Mouse (Mus musculus): ENCODE measurements around the gene Dcaf12. TPM values are rescaled to one million over a fixed set of nuclear protein-coding genes. Genes with fewer than 3 reads are reported as not detected.

The Dcaf12 gene
- polyA plus RNA-seq, 1 experiment = 34.1 TPM

- Histone ChIP-seq H3K4me3 (ENCODE audit: insufficient read depth, low read length) (no peak overlapping the region), H3K27ac (ENCODE audit: insufficient read depth, low read length) (no peak overlapping the region), H3K4me1 (ENCODE audit: control insufficient read depth, insufficient read depth, low read length) (peaks cover 3% of the 10 kb centered on the region)
- no peak for TF ChIP-seq POLR2A (IDR thresholded peaks at IDR 0.05; ENCODE audit: extremely low read depth, insufficient read depth, low read length)
- TF ChIP-seq CTCF (IDR thresholded peaks at IDR 0.05; ENCODE audit: extremely low read depth, insufficient read depth, low read length) = no peak
Measured at GRCm38 (mm10) chr4:41259019-41259418, 55.7 kb downstream of the Dcaf12 start.

- Histone ChIP-seq H3K4me3 (ENCODE audit: insufficient read depth, low read length) (no peak overlapping the region), H3K27ac (ENCODE audit: insufficient read depth, low read length) (no peak overlapping the region), H3K4me1 (ENCODE audit: control insufficient read depth, insufficient read depth, low read length) (peaks cover 3% of the 10 kb centered on the region)
- TF ChIP-seq POLR2A (IDR thresholded peaks at IDR 0.05; ENCODE audit: extremely low read depth, insufficient read depth, low read length) (no peak), CTCF (IDR thresholded peaks at IDR 0.05; ENCODE audit: extremely low read depth, insufficient read depth, low read length) (no peak)
Measured at GRCm38 (mm10) chr4:41257752-41258151, 56.9 kb downstream of the Dcaf12 start.

GRCm38 (mm10) chr4:41255564-41256210 is 59.0 kb downstream of the Dcaf12 start:
- H3K27ac ChIP-seq (ENCODE audit: insufficient read depth, low read length) = no peak overlapping the region

GRCm38 (mm10) chr4:41253756-41254155 is 60.9 kb downstream of the Dcaf12 start:
- Histone ChIP-seq H3K4me1 (ENCODE audit: control insufficient read depth, insufficient read depth, low read length) (peaks cover 3% of the 10 kb centered on the region), H3K4me3 (ENCODE audit: insufficient read depth, low read length) (no peak overlapping the region), H3K27ac (ENCODE audit: insufficient read depth, low read length) (no peak overlapping the region)
- TF ChIP-seq POLR2A (IDR thresholded peaks at IDR 0.05; ENCODE audit: extremely low read depth, insufficient read depth, low read length) (no peak), CTCF (IDR thresholded peaks at IDR 0.05; ENCODE audit: extremely low read depth, insufficient read depth, low read length) (no peak)

More at GRCm38 (mm10) chr4:41255564-41256210, 59.0 kb downstream of the Dcaf12 start:
- H3K4me1 ChIP-seq (ENCODE audit: control insufficient read depth, insufficient read depth, low read length) = peaks cover 3% of the 10 kb centered on the region
- no peak overlapping the region for H3K4me3 ChIP-seq (ENCODE audit: insufficient read depth, low read length)
- TF ChIP-seq CTCF (IDR thresholded peaks at IDR 0.05; ENCODE audit: extremely low read depth, insufficient read depth, low read length) (no peak), POLR2A (IDR thresholded peaks at IDR 0.05; ENCODE audit: extremely low read depth, insufficient read depth, low read length) (no peak)

- Histone ChIP-seq H3K4me1 (ENCODE audit: control insufficient read depth, insufficient read depth, low read length) (no peaks in the 10 kb centered on the region), H3K4me3 (ENCODE audit: insufficient read depth, low read length) (no peak overlapping the region), H3K27ac (ENCODE audit: insufficient read depth, low read length) (no peak overlapping the region)
- TF ChIP-seq CTCF (IDR thresholded peaks at IDR 0.05; ENCODE audit: extremely low read depth, insufficient read depth, low read length) (0 out of 2 replicates have a peak, but pooled peaks have one; percentile 11), POLR2A (IDR thresholded peaks at IDR 0.05; ENCODE audit: extremely low read depth, insufficient read depth, low read length) (no peak)
Measured at GRCm38 (mm10) chr4:41245408-41245807, 69.3 kb downstream of the Dcaf12 start.

Other genes starting within 250 kb of the Dcaf12 start
- 0.09 TPM in 1 of 2 replicates, not detected in the other for gene Aqp3, start 216.7 kb downstream of the Dcaf12 start, polyA plus RNA-seq (2012; rRNA removed)
- gene Nol6, start 190.4 kb downstream of the Dcaf12 start, polyA plus RNA-seq (2012; rRNA removed) = 71.1 and 73.4 TPM in 2 replicates
- 129 and 134 TPM in 2 replicates for gene Ube2r2, start 179.1 kb downstream of the Dcaf12 start, polyA plus RNA-seq (2012; rRNA removed)
- 21.8 and 26.2 TPM in 2 replicates for gene Ubap2, start 39.7 kb downstream of the Dcaf12 start, polyA plus RNA-seq (2012; rRNA removed)
- gene Ubap1, start 34.1 kb upstream of the Dcaf12 start, polyA plus RNA-seq (2012; rRNA removed) = 44.0 and 47.7 TPM in 2 replicates
- gene Kif24, start 150.0 kb upstream of the Dcaf12 start, polyA plus RNA-seq (2012; rRNA removed) = 0.56 and 0.61 TPM in 2 replicates
- 43.4 and 46.5 TPM in 2 replicates for gene Nudt2, start 150.3 kb upstream of the Dcaf12 start, polyA plus RNA-seq (2012; rRNA removed)
- gene AI464131, start 188.2 kb upstream of the Dcaf12 start, polyA plus RNA-seq (2012; rRNA removed) = 24.2 and 24.8 TPM in 2 replicates
- 4.6 and 4.9 TPM in 2 replicates for gene 1110017D15Rik, start 202.4 kb upstream of the Dcaf12 start, polyA plus RNA-seq (2012; rRNA removed)

Measured in cortical plate, adult 2 months (tissue).